Mouse (Mus musculus): ENCODE measurements around the gene Zfp512b. TPM values are rescaled to one million over a fixed set of nuclear protein-coding genes. Genes with fewer than 3 reads are reported as not detected.
A peak's percentile ranks its signal among the peaks of the same experiment; 100 is the strongest.

The Zfp512b gene
- polyA plus RNA-seq, 1 experiment from 2014 or later: 75.3 TPM

GRCm38 (mm10) chr2:181593042-181593421, 429 bp upstream of the Zfp512b start:
- H3K36me3 ChIP-seq (ENCODE audit: control insufficient read depth, insufficient read depth, low read length): peaks cover 42% of the 10 kb centered on the region
- H3K9ac ChIP-seq (replicated peaks; ENCODE audit: low read length): peak overlapping the region; percentile 91
- peak overlapping the region; percentile 89 for H3K27ac ChIP-seq (replicated peaks; ENCODE audit: low read depth, low read length)
- peak overlapping the region; percentile 93 for H3K4me3 ChIP-seq (replicated peaks; ENCODE audit: low read depth, low read length)
- ATAC-seq (ENCODE audit: low FRiP score, low TSS enrichment) (peak; percentile 4; the same call in 1 of the 2 replicates), DNase-seq (no peak)
- no peaks in the 10 kb centered on the region for H3K9me3 ChIP-seq (ENCODE audit: control insufficient read depth, low read length)
- no peaks in the 10 kb centered on the region for H3K27me3 ChIP-seq (ENCODE audit: control insufficient read depth, insufficient read depth, low read length)
- WGBS: 11% methylated on average over 6 of the region's 6 CpGs
- H3K4me1 ChIP-seq (ENCODE audit: control insufficient read depth, insufficient read depth, low read length): peaks cover 25% of the 10 kb centered on the region
- H3K4me2 ChIP-seq (ENCODE audit: low read length): peak overlapping the region; percentile 74

GRCm38 (mm10) chr2:181591528-181592085, 996 bp downstream of the Zfp512b start, which contains the start of gene Prpf6:
Prpf6 (plus strand) TSS chr2:181591868.
- no peak for ATAC-seq (ENCODE audit: low FRiP score, low TSS enrichment)
- Histone ChIP-seq H3K36me3 (ENCODE audit: control insufficient read depth, insufficient read depth, low read length) (peaks cover 53% of the 10 kb centered on the region), H3K27ac (replicated peaks; ENCODE audit: low read depth, low read length) (peak within 1 kb of the TSS; percentile 89)

GRCm38 (mm10) chr2:181590471-181590870, 2.1 kb downstream of the Zfp512b start:
- Histone ChIP-seq H3K9me3 (ENCODE audit: control insufficient read depth, low read length) (no peaks in the 10 kb centered on the region), H3K9ac (replicated peaks; ENCODE audit: low read length) (no peak overlapping the region), H3K4me1 (ENCODE audit: control insufficient read depth, insufficient read depth, low read length) (peaks cover 15% of the 10 kb centered on the region), H3K36me3 (ENCODE audit: control insufficient read depth, insufficient read depth, low read length) (peaks cover 53% of the 10 kb centered on the region), H3K27ac (replicated peaks; ENCODE audit: low read depth, low read length) (no peak overlapping the region), H3K27me3 (ENCODE audit: control insufficient read depth, insufficient read depth, low read length) (no peaks in the 10 kb centered on the region), H3K4me3 (replicated peaks; ENCODE audit: low read depth, low read length) (no peak overlapping the region), H3K4me2 (ENCODE audit: low read length) (peak overlapping the region; percentile 74)
- DNase-seq (no peak), ATAC-seq (ENCODE audit: low FRiP score, low TSS enrichment) (no peak)
- 96% methylated on average over 5 of the region's 5 CpGs for WGBS

More at GRCm38 (mm10) chr2:181591528-181592085, 996 bp downstream of the Zfp512b start, which contains the start of gene Prpf6:
- DNase-seq: peak; percentile 25
- no peaks in the 10 kb centered on the region for H3K27me3 ChIP-seq (ENCODE audit: control insufficient read depth, insufficient read depth, low read length)
- H3K9me3 ChIP-seq (ENCODE audit: control insufficient read depth, low read length): no peaks in the 10 kb centered on the region
- peak within 1 kb of the TSS; percentile 93 for H3K4me3 ChIP-seq (replicated peaks; ENCODE audit: low read depth, low read length)
- WGBS: 15% methylated on average over 5 of the region's 5 CpGs
- H3K4me2 ChIP-seq (ENCODE audit: low read length): peak within 1 kb of the TSS; percentile 74
- peak within 1 kb of the TSS; percentile 91 for H3K9ac ChIP-seq (replicated peaks; ENCODE audit: low read length)
- H3K4me1 ChIP-seq (ENCODE audit: control insufficient read depth, insufficient read depth, low read length): peaks cover 15% of the 10 kb centered on the region

- Histone ChIP-seq H3K9me3 (ENCODE audit: control insufficient read depth, low read length) (no peaks in the 10 kb centered on the region), H3K36me3 (ENCODE audit: control insufficient read depth, insufficient read depth, low read length) (peaks cover 60% of the 10 kb centered on the region), H3K27ac (replicated peaks; ENCODE audit: low read depth, low read length) (no peak overlapping the region), H3K4me2 (ENCODE audit: low read length) (no peak overlapping the region), H3K4me1 (ENCODE audit: control insufficient read depth, insufficient read depth, low read length) (peaks cover 15% of the 10 kb centered on the region), H3K9ac (replicated peaks; ENCODE audit: low read length) (no peak overlapping the region), H3K27me3 (ENCODE audit: control insufficient read depth, insufficient read depth, low read length) (no peaks in the 10 kb centered on the region), H3K4me3 (replicated peaks; ENCODE audit: low read depth, low read length) (no peak overlapping the region)
- over 99% methylated on average over 9 of the region's 9 CpGs for WGBS
- DNase-seq: no peak
- no peak for ATAC-seq (ENCODE audit: low FRiP score, low TSS enrichment)
These were observed 2.9 kb downstream of the Zfp512b start for GRCm38 (mm10) chr2:181589732-181590105.

GRCm38 (mm10) chr2:181589011-181589731, 3.4 kb downstream of the Zfp512b start:
- Histone ChIP-seq H3K4me3 (replicated peaks; ENCODE audit: low read depth, low read length) (no peak overlapping the region), H3K9ac (replicated peaks; ENCODE audit: low read length) (no peak overlapping the region), H3K27ac (replicated peaks; ENCODE audit: low read depth, low read length) (no peak overlapping the region), H3K27me3 (ENCODE audit: control insufficient read depth, insufficient read depth, low read length) (no peaks in the 10 kb centered on the region), H3K36me3 (ENCODE audit: control insufficient read depth, insufficient read depth, low read length) (peaks cover 65% of the 10 kb centered on the region), H3K4me1 (ENCODE audit: control insufficient read depth, insufficient read depth, low read length) (peaks cover 15% of the 10 kb centered on the region), H3K9me3 (ENCODE audit: control insufficient read depth, low read length) (no peaks in the 10 kb centered on the region), H3K4me2 (ENCODE audit: low read length) (no peak overlapping the region)
- 95% methylated on average over 10 of the region's 10 CpGs for WGBS
- DNase-seq (no peak), ATAC-seq (ENCODE audit: low FRiP score, low TSS enrichment) (no peak)

- H3K4me1 ChIP-seq (ENCODE audit: control insufficient read depth, insufficient read depth, low read length): peaks cover 15% of the 10 kb centered on the region
- no peak overlapping the region for H3K4me3 ChIP-seq (replicated peaks; ENCODE audit: low read depth, low read length)
- 94% methylated on average over 11 of the region's 11 CpGs for WGBS
- H3K36me3 ChIP-seq (ENCODE audit: control insufficient read depth, insufficient read depth, low read length): peaks cover 74% of the 10 kb centered on the region
- H3K27ac ChIP-seq (replicated peaks; ENCODE audit: low read depth, low read length): no peak overlapping the region
- no peaks in the 10 kb centered on the region for H3K9me3 ChIP-seq (ENCODE audit: control insufficient read depth, low read length)
- H3K4me2 ChIP-seq (ENCODE audit: low read length): no peak overlapping the region
- no peaks in the 10 kb centered on the region for H3K27me3 ChIP-seq (ENCODE audit: control insufficient read depth, insufficient read depth, low read length)
- DNase-seq (no peak), ATAC-seq (ENCODE audit: low FRiP score, low TSS enrichment) (no peak)
- no peak overlapping the region for H3K9ac ChIP-seq (replicated peaks; ENCODE audit: low read length)
These were observed 4.3 kb downstream of the Zfp512b start for GRCm38 (mm10) chr2:181588229-181588780.

GRCm38 (mm10) chr2:181587796-181588195, 4.8 kb downstream of the Zfp512b start:
- no peaks in the 10 kb centered on the region for H3K27me3 ChIP-seq (ENCODE audit: control insufficient read depth, insufficient read depth, low read length)
- H3K9me3 ChIP-seq (ENCODE audit: control insufficient read depth, low read length): no peaks in the 10 kb centered on the region
- no peak overlapping the region for H3K4me2 ChIP-seq (ENCODE audit: low read length)
- DNase-seq (no peak), ATAC-seq (ENCODE audit: low FRiP score, low TSS enrichment) (no peak)
- 81% methylated on average over 6 of the region's 6 CpGs for WGBS
- peaks cover 78% of the 10 kb centered on the region for H3K36me3 ChIP-seq (ENCODE audit: control insufficient read depth, insufficient read depth, low read length)
- H3K4me3 ChIP-seq (replicated peaks; ENCODE audit: low read depth, low read length): no peak overlapping the region
- H3K4me1 ChIP-seq (ENCODE audit: control insufficient read depth, insufficient read depth, low read length): peaks cover 12% of the 10 kb centered on the region
- no peak overlapping the region for H3K9ac ChIP-seq (replicated peaks; ENCODE audit: low read length)
- no peak overlapping the region for H3K27ac ChIP-seq (replicated peaks; ENCODE audit: low read depth, low read length)

GRCm38 (mm10) chr2:181586124-181586523, 6.5 kb downstream of the Zfp512b start:
- H3K4me1 ChIP-seq (ENCODE audit: control insufficient read depth, insufficient read depth, low read length): peaks cover 5% of the 10 kb centered on the region
- H3K4me2 ChIP-seq (ENCODE audit: low read length): no peak overlapping the region
- peaks cover 82% of the 10 kb centered on the region for H3K36me3 ChIP-seq (ENCODE audit: control insufficient read depth, insufficient read depth, low read length)
- DNase-seq (no peak), ATAC-seq (ENCODE audit: low FRiP score, low TSS enrichment) (no peak)
- no peak overlapping the region for H3K27ac ChIP-seq (replicated peaks; ENCODE audit: low read depth, low read length)
- no peak overlapping the region for H3K4me3 ChIP-seq (replicated peaks; ENCODE audit: low read depth, low read length)
- H3K9me3 ChIP-seq (ENCODE audit: control insufficient read depth, low read length): no peaks in the 10 kb centered on the region
- no peaks in the 10 kb centered on the region for H3K27me3 ChIP-seq (ENCODE audit: control insufficient read depth, insufficient read depth, low read length)
- no peak overlapping the region for H3K9ac ChIP-seq (replicated peaks; ENCODE audit: low read length)
- 100% methylated on average over 3 of the region's 3 CpGs for WGBS
